Mouse (Mus musculus) MEL (cell line): Measurements from ENCODE around the gene 4930558K02Rik. TPM values are rescaled to one million over a fixed set of nuclear protein-coding genes. Genes with fewer than 3 reads are reported as not detected.
A peak's percentile ranks its signal among the peaks of the same experiment; 100 is the strongest.

Experiments
- DNase-seq: peaks from one replicate; pipeline ENCODE4 v3.0.0; 2011; ENCODE audit warnings: low read depth, low spot score
- H3K27ac ChIP-seq: 2 replicates; pipeline ENCODE4 v1.5.1; 2012; ENCODE audit warnings: low read depth, mild to moderate bottlenecking, control low read depth, low read length, moderate library complexity; ENCODE audit not compliant: control insufficient read depth
- H3K27me3 ChIP-seq, 2 experiments: fragments of 150-350 bp in 1 of 2; sonication (generic) in 1 of 2; 2 replicates each; pipeline ENCODE4 v1.6.1; 2012; ENCODE audit warnings: low read length in 2 of 2, mild to moderate bottlenecking in 2 of 2, improper control_type of control experiment in 1 of 2, moderate library complexity in 1 of 2; ENCODE audit not compliant: insufficient read depth in 2 of 2, control insufficient read depth in 1 of 2
- H3K36me3 ChIP-seq, 2 experiments: 2 replicates each; pipeline ENCODE4 v1.6.1; 2012 to 2014; ENCODE audit warnings: low read length in 2 of 2, improper control_type of control experiment in 1 of 2, inconsistent platforms in 1 of 2, mild to moderate bottlenecking in 1 of 2; ENCODE audit not compliant: insufficient read depth in 2 of 2, control insufficient read depth in 1 of 2
- H3K4me1 ChIP-seq, 2 experiments: fragments of 150-350 bp in 1 of 2; sonication (generic) in 1 of 2; 2 replicates each; pipeline ENCODE4 v1.6.1; 2012; ENCODE audit warnings: low read length in 2 of 2, improper control_type of control experiment in 1 of 2, mild to moderate bottlenecking in 1 of 2; ENCODE audit not compliant: insufficient read depth in 2 of 2, control insufficient read depth in 1 of 2
- H3K4me3 ChIP-seq, 2 experiments: fragments of 150-350 bp in 1 of 2; sonication (generic) in 1 of 2; 2 replicates each; pipeline ENCODE4 v1.5.1; 2012; ENCODE audit warnings: low read depth in 2 of 2, low read length in 2 of 2, mild to moderate bottlenecking in 2 of 2, moderate library complexity in 2 of 2, control low read depth in 1 of 2, improper control_type of control experiment in 1 of 2; ENCODE audit not compliant: control insufficient read depth in 1 of 2, insufficient read depth in 1 of 2
- H3K79me2 ChIP-seq: 2 replicates; pipeline ENCODE4 v1.6.1; 2012; ENCODE audit warnings: mild to moderate bottlenecking, low read length, moderate library complexity; ENCODE audit not compliant: control insufficient read depth, poor library complexity, insufficient read depth
- H3K9ac ChIP-seq: 2 replicates; pipeline ENCODE4 v1.6.1; 2012; ENCODE audit warnings: low read depth, mild to moderate bottlenecking, control low read depth, low read length, moderate library complexity; ENCODE audit not compliant: control insufficient read depth, poor library complexity, severe bottlenecking
- H3K9me3 ChIP-seq: fragments of 150-350 bp; sonication (generic); replicated peaks from 2 replicates; pipeline ENCODE4 v1.6.1; 2012; ENCODE audit warnings: mild to moderate bottlenecking, low read length, improper control_type of control experiment, moderate library complexity; ENCODE audit not compliant: insufficient read depth
- BHLHE40 ChIP-seq: IDR thresholded peaks from 2 replicates; pipeline ENCODE4 v1.6.1; 2012; ENCODE audit warnings: low read depth, mild to moderate bottlenecking, inconsistent platforms, low read length, improper control_type of control experiment, borderline replicate concordance
- CHD1 ChIP-seq: IDR thresholded peaks from 2 replicates; pipeline ENCODE4 v1.6.1; 2012; ENCODE audit warnings: low read depth, mild to moderate bottlenecking, inconsistent platforms, low read length, improper control_type of control experiment
- CHD2 ChIP-seq: IDR thresholded peaks from 2 replicates; pipeline ENCODE4 v1.6.1; 2011; ENCODE audit warnings: low read length, improper control_type of control experiment
- ELF1 ChIP-seq: IDR thresholded peaks from 2 replicates; pipeline ENCODE4 v1.6.1; 2014; ENCODE audit warnings: low read depth, mild to moderate bottlenecking, inconsistent platforms, low read length, improper control_type of control experiment, moderate library complexity
- EP300 ChIP-seq, 2 experiments: IDR thresholded peaks; 2 replicates each; pipeline ENCODE4 v1.6.1; 2011; ENCODE audit warnings: improper control_type of control experiment in 2 of 2, low read length in 2 of 2, low read depth in 1 of 2, mild to moderate bottlenecking in 1 of 2
- GATA1 ChIP-seq: IDR thresholded peaks from 2 replicates; pipeline ENCODE4 v1.6.1; 2011; ENCODE audit warnings: low read depth, low read length, improper control_type of control experiment
- HCFC1 ChIP-seq: IDR thresholded peaks from 2 replicates; pipeline ENCODE4 v1.6.1; 2012; ENCODE audit warnings: low read depth, mild to moderate bottlenecking, inconsistent platforms, low read length, improper control_type of control experiment, moderate library complexity
- KAT2A ChIP-seq: conservative IDR thresholded peaks from 2 replicates; pipeline ENCODE4 v1.6.1; 2012; ENCODE audit warnings: low read depth, low read length, improper control_type of control experiment, inconsistent platforms
- MAFK ChIP-seq: IDR thresholded peaks from 2 replicates; pipeline ENCODE4 v1.6.1; 2011; ENCODE audit warnings: low read depth, mild to moderate bottlenecking, low read length, improper control_type of control experiment, borderline replicate concordance
- MAX ChIP-seq: IDR thresholded peaks from 2 replicates; pipeline ENCODE4 v1.6.1; 2011; ENCODE audit warnings: low read length, improper control_type of control experiment
- MEF2A ChIP-seq: IDR thresholded peaks from 2 replicates; pipeline ENCODE4 v1.6.1; 2014; ENCODE audit warnings: low read depth, mild to moderate bottlenecking, inconsistent platforms, low read length, improper control_type of control experiment; ENCODE audit not compliant: poor library complexity, insufficient replicate concordance, severe bottlenecking; ENCODE audit errors: extremely low read depth
- MXI1 ChIP-seq: IDR thresholded peaks from 2 replicates; pipeline ENCODE4 v1.6.1; 2011; ENCODE audit warnings: mild to moderate bottlenecking, low read depth, low read length, improper control_type of control experiment
- MYC ChIP-seq: IDR thresholded peaks from 2 replicates; pipeline ENCODE4 v1.6.1; 2011; ENCODE audit warnings: low read depth, mild to moderate bottlenecking, low read length, improper control_type of control experiment, moderate library complexity
- NELFE ChIP-seq: IDR thresholded peaks from 2 replicates; pipeline ENCODE4 v1.6.1; 2011; ENCODE audit warnings: low read depth, low read length, improper control_type of control experiment
- NRF1 ChIP-seq: IDR thresholded peaks from 2 replicates; pipeline ENCODE4 v1.6.1; 2014; ENCODE audit warnings: low read depth, mild to moderate bottlenecking, inconsistent platforms, low read length, improper control_type of control experiment, moderate library complexity; ENCODE audit not compliant: poor library complexity, insufficient read depth, severe bottlenecking
- POLR2A ChIP-seq, 2 experiments: IDR thresholded peaks; 2 replicates each; pipeline ENCODE4 v1.6.1; 2011 to 2012; ENCODE audit warnings: low read length in 2 of 2, mild to moderate bottlenecking in 2 of 2, control low read depth in 1 of 2, improper control_type of control experiment in 1 of 2, low read depth in 1 of 2, moderate library complexity in 1 of 2; ENCODE audit not compliant: control insufficient read depth in 1 of 2, insufficient read depth in 1 of 2, poor library complexity in 1 of 2
- RAD21 ChIP-seq: IDR thresholded peaks from 2 replicates; pipeline ENCODE4 v1.6.1; 2011; ENCODE audit warnings: mild to moderate bottlenecking, low read depth, low read length, improper control_type of control experiment
- RCOR1 ChIP-seq: IDR thresholded peaks from 2 replicates; pipeline ENCODE4 v1.6.1; 2012; ENCODE audit warnings: low read depth, mild to moderate bottlenecking, inconsistent platforms, low read length, improper control_type of control experiment
- SIN3A ChIP-seq: IDR thresholded peaks from 2 replicates; pipeline ENCODE4 v1.6.1; 2012; ENCODE audit warnings: low read length, improper control_type of control experiment, inconsistent platforms
- SMC3 ChIP-seq: IDR thresholded peaks from 2 replicates; pipeline ENCODE4 v1.6.1; 2011; ENCODE audit warnings: low read depth, low read length, improper control_type of control experiment
- TAL1 ChIP-seq: IDR thresholded peaks from 2 replicates; pipeline ENCODE4 v1.6.1; 2012; ENCODE audit warnings: mild to moderate bottlenecking, inconsistent platforms, low read length, moderate library complexity, mixed read lengths
- TBP ChIP-seq: IDR thresholded peaks from 2 replicates; pipeline ENCODE4 v1.8.0; 2011; ENCODE audit warnings: low read depth, low read length, improper control_type of control experiment
- TCF12 ChIP-seq: IDR thresholded peaks from 2 replicates; pipeline ENCODE4 v1.6.1; 2014; ENCODE audit warnings: low read depth, mild to moderate bottlenecking, inconsistent platforms, low read length, improper control_type of control experiment, moderate library complexity
- UBTF ChIP-seq: IDR thresholded peaks from 2 replicates; pipeline ENCODE4 v1.6.1; 2012; ENCODE audit warnings: low read depth, mild to moderate bottlenecking, inconsistent platforms, low read length, improper control_type of control experiment, moderate library complexity, borderline replicate concordance; ENCODE audit not compliant: insufficient read depth
- USF1 ChIP-seq: IDR thresholded peaks from 2 replicates; pipeline ENCODE4 v1.6.1; 2014; ENCODE audit warnings: low read depth, mild to moderate bottlenecking, inconsistent platforms, low read length, improper control_type of control experiment, moderate library complexity
- ZC3H11A ChIP-seq: IDR thresholded peaks from 2 replicates; pipeline ENCODE4 v1.6.1; 2012; ENCODE audit warnings: low read depth, mild to moderate bottlenecking, inconsistent platforms, low read length, improper control_type of control experiment
- ZKSCAN1 ChIP-seq: IDR thresholded peaks from 2 replicates; pipeline ENCODE4 v1.6.1; 2012; ENCODE audit warnings: low read depth, mild to moderate bottlenecking, inconsistent platforms, low read length, improper control_type of control experiment, moderate library complexity
- ZMIZ1 ChIP-seq: IDR thresholded peaks from 2 replicates; pipeline ENCODE4 v1.6.1; 2012; ENCODE audit warnings: low read depth, mild to moderate bottlenecking, inconsistent platforms, low read length, improper control_type of control experiment, moderate library complexity
- polyA plus RNA-seq, 2 experiments: library from polyadenylated mRNA; stranded (reverse) in 1 of 2; unstranded in 1 of 2; fragments of >175 nt in 1 of 2; fragments of >200 nt in 1 of 2; gene quantifications; 2 replicates each; pipeline versions ENCODE4 v1.2.1 to v1.2.4; 2012; ENCODE audit warnings: low replicate concordance in 2 of 2, low read depth in 1 of 2; ENCODE audit not compliant: insufficient read length in 2 of 2, insufficient read depth in 1 of 2, missing spikeins in 1 of 2
- total RNA-seq: library from RNA; depleted of rRNA; stranded (reverse); fragments of 300-350 nt; gene quantifications from 2 replicates; pipeline ENCODE4 v1.2.3, GENCODE M21; 2012

The 4930558K02Rik gene
- total and polyA plus RNA-seq, 3 experiments, result not detected

GRCm38 (mm10) chr1:161968589-161969407, 10.6 kb downstream of the 4930558K02Rik start, which contains the start of gene Pigc (continued):
- peak; percentile 73 for TF ChIP-seq TCF12
- TF ChIP-seq ZKSCAN1, result no peak
- TF ChIP-seq MXI1, result 0 out of 2 replicates have a peak, but pooled peaks have one; percentile 7
- TF ChIP-seq TBP, result peak; percentile 58
- no peak for TF ChIP-seq EP300 (IDR thresholded peaks at IDR 0.05; ENCODE audit: low read depth in 1 of 2, low read length in 2 of 2)
- no peak for TF ChIP-seq MAFK
- peak; percentile 64 for TF ChIP-seq NELFE
- TF ChIP-seq ZMIZ1, result peak; percentile 46; the same call in 1 of the 2 replicates
- TF ChIP-seq USF1, result no peak
- TF ChIP-seq ELF1, result peak; percentile 91
- no peak; the same call in 1 of the 2 replicates for TF ChIP-seq KAT2A
- no peak for TF ChIP-seq TAL1
- TF ChIP-seq MYC, result peak; percentile 39; the same call in 1 of the 2 replicates
- TF ChIP-seq, all 39 proteins: peak for 16

- peaks cover 0 to 11% of the 10 kb centered on the region in 2 experiments; a peak in 2 of 4 replicates for H3K36me3 ChIP-seq
- peak; percentile 87 for DNase-seq
- peak overlapping the region in 1 of 2 experiments; percentile 94; a peak in 2 of 4 replicates for H3K4me3 ChIP-seq
- H3K79me2 ChIP-seq, result peaks cover 2% of the 10 kb centered on the region; the same call in 1 of the 2 replicates
- no peaks in the 10 kb centered on the region for H3K9me3 ChIP-seq
- H3K27me3 ChIP-seq, result 0 out of 4 replicates have a peak, but pooled peaks cover 0 to 2% of the 10 kb centered on the region in 2 experiments
- H3K27ac ChIP-seq, result no peak overlapping the region
- TF ChIP-seq SMC3 (no peak), MAX (0 out of 2 replicates have a peak, but pooled peaks have one; percentile 21), UBTF (no peak), KAT2A (no peak), TBP (no peak), ZC3H11A (no peak), HCFC1 (no peak), MXI1 (peak; percentile 42; the same call in 1 of the 2 replicates), USF1 (no peak), RAD21 (no peak), BHLHE40 (no peak), CHD1 (no peak), NRF1 (no peak), POLR2A (IDR thresholded peaks at IDR 0.05; ENCODE audit: control insufficient read depth in 1 of 2, insufficient read depth in 1 of 2, low read depth in 1 of 2, low read length in 2 of 2, poor library complexity in 1 of 2) (no peak), SIN3A (peak; percentile 51; the same call in 1 of the 2 replicates), EP300 (IDR thresholded peaks at IDR 0.05; ENCODE audit: low read depth in 1 of 2, low read length in 2 of 2) (no peak; a peak in 1 of 4 replicates), GATA1 (0 out of 2 replicates have a peak, but pooled peaks have one; percentile 27), TAL1 (no peak), RCOR1 (peak; percentile 34; the same call in 1 of the 2 replicates), MEF2A (no peak), MAFK (no peak), CHD2 (no peak)
- peak overlapping the region; percentile 55 for H3K9ac ChIP-seq
- H3K4me1 ChIP-seq, result peaks cover 0 to 3% of the 10 kb centered on the region in 2 experiments; a peak in 1 of 4 replicates
Observed at GRCm38 (mm10) chr1:161967936-161968335, 11.5 kb downstream of the 4930558K02Rik start.
